Mouse (Mus musculus): ENCODE measurements at regions not wholly inside any gene's neighbourhood (a gene's known extent, or its start where the extent isn't known, plus 50 kb on each side); places are given as distances from the start of the nearest gene placed in this dataset.
"Not testable (repeated sequence)": the region's sequence is repeated elsewhere in the genome, so short reads cannot be mapped to it uniquely, and the experiment has no call there.

DNA sequence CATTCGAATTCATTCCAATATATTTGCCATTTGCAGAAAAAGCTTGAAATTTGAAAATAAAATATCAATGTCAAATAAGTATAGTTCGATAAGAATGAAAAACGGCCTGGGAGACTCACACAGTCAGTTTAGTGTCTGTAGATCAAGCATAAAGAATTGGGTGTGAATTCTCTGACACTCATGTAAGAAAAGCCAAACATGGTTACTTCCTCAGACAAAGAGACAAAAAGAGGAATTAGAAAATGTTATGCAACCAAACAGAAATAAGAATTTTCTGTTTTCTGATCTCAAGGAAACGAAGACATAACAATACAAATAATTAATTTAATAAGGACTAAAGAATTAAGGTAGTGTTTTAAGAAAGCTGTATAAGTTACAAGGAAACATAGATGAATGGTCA, 113.7 kb upstream of the Egfr start:
- no peak for DNase-seq (ENCODE audit: inconsistent ontology term)

DNA sequence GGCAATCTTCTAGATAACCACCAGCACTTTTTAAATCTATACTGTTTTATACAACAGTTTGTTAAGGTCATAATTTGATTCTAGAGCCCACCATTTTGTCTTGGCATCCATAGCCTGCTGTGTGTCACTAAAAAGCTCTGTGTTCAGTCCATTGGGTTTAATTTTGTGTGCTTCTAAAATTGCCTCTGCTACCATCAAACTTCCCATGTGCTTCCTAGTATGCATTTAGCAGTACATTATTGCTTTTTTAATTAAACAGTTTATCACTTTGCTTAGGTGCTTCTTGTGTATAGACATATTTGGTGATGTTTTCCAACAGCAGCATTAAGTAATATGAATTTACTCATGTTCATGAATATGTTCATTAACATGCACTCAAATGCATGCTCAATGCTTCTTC, 102.4 kb upstream of the Egfr start:
- DNase-seq (ENCODE audit: inconsistent ontology term): no peak

DNA sequence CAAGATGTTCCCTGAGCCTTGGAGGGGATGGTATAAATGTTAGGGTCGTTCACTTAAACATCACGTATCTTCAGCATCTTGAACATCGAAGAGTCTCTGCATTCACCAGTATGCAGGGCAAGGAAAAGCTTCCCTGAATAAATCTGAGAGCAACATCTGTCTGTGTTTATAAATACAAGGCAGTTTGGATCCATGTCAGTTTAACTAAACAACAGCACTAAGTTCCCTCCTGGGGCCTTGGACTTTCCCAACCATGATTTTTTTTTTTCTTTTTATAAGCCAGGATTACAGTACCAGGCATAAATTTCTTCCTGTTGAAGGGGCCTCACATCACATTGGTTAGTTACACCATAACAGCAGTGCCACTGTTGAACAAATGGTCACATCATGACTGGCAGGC, 88.2 kb upstream of the Egfr start:
- DNase-seq (ENCODE audit: inconsistent ontology term): no peak

DNA sequence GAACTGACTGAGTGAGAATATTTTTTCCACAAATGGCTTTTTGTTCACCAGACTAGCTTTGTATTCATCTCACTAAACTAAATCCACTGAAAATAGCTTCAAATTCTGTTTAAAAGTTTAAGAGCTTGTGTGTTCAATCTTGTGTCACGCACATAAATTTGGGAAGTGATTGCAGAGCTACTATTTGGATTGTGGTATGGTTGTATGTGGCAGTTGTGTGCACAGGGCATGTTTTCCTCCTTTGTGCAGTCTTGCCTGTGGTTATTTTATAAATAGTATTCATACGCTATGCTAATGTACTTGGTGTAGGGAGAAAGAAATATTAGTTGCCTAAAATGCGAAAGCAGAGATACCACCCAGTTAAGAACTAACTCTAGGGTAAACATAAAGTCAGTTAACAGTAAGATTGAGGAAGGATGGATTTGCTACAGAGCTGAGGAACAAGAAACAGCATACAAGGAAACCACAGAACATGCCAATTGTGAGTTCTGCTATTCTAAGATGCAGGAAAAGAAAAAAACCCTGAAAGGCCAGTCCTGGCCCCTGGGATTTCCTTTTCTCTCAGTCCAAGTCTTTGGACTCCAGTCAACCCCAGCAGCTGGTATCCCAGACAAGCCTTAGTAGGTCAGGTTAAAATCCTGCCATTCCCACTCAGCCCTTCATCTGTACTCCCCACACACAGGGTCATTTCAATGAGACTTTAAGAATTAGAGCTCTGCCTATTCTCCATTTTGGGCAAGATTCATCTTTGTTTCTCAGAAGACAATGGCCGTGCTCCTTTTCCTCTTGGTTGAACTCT, 82.4 kb upstream of the Egfr start:
- DNase-seq (ENCODE audit: inconsistent ontology term): no peak

DNA sequence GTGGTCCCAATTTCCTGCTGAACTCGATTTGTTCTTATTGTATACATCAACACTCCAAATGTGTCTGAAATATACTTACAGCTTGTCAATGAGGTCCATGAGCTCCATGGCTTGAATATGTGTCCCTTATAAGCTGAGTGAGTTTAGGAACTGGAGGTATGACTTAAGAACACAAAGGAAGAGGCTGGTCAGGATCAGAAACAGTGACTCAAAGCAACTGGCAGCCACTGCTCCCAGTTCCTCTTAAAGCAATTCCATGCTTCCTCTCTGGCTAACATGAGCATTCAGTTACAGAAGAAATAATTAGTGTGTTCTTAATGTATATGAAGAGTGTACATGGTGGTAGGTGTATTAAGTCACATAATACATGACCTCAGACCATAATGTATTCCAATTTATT, 81.7 kb upstream of the Egfr start:
- no peak for DNase-seq (ENCODE audit: inconsistent ontology term)

DNA sequence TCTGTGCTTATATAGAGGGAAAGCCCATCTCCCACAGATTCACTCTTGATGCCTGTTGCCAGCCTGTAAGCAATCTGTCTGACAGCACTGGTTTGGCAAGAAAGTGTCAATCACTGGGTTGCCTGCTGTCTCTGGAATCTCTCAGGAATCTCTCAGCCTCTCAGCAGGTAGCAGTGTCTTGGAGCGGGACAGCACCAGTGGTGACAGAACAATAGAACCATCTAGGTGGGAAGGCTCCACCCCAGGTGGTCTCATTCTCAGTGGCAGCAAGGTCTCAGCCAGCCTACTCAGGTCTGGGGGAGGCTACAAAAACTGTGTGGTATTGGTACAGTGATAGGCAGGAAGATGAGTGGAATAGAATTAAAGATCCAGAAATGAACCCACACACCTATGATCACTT, 76.1 kb upstream of the Egfr start:
- not testable (repeated sequence) for DNase-seq (ENCODE audit: inconsistent ontology term)

DNA sequence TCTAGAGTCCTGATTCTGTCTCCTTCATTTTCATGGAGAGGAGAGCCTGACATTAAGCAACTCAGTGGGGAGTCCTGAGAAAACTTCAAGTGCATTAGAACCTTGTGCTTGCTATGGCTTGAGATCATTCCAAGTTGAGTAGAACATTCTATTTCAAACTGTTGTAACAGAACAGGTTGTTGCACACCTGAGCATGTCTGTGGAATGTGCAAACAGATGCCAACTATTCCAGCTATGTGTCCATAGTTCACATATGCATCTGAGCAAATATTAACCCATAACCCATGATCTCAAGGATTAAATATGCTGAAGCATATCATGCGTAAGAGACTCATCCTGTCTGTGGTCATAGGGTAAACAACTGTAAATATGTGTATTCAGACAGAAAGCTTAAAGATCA, 68.5 kb upstream of the Egfr start:
- DNase-seq (ENCODE audit: inconsistent ontology term): no peak

DNA sequence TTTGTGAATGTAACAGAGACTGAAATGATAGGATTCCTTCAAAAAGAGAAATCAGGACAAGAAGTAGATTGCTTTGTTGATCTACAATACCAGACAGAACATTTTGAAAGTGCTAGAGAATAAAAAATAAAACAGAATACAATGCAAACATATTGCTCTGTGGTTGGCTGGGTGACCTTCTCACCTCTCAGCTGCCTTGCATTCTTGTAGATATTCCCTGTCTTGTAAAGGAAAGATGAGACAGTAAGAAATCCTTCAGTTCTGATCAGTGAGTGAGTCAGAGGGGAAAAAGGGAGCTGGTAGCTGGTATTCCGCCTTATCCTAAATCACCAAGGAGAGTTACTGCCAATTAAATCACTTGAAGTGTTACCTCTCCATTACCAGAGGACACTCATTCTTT, 56.4 kb upstream of the Egfr start:
- DNase-seq (ENCODE audit: inconsistent ontology term): peak; percentile 56

DNA sequence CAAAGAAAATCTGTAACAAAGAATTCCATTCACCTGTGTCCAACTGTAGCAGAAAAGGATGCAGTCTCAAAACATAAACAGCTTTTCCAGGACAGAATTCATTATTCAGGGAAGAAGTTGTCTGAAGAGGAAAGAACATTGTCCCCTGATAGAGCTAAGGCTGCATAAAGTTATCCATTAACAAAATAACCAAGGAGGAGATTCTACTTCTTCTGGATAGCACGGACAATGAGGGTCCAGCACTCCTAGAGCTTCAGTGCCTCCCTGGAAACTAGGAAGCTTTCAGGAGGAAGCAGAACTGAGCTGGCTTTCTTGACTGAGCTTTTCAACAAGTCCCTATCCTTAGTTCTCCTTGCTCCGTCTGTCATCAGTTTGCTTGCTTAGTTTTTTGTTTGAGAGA, 55.2 kb upstream of the Egfr start:
- no peak for DNase-seq (ENCODE audit: inconsistent ontology term)

DNA sequence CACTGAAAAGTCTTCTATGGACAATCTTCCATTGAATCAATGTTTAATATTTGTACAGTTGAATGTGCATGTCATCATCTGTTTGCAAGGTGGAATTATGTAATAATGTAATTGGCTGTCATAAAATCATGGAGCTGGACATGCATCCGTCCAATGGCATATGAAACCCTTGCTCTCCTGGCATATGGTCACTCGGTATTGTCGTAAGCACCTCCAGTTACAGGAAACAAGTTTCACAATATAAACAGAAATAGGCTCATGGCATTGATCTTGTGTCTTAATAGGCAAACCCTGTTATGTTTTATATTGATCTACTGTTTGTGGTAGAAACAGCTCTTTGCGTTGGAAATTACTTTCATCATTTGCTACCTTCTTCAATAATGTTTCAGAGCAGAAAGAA, 50.2 kb upstream of the Egfr start:
- no peak for DNase-seq (ENCODE audit: inconsistent ontology term)

Measured in Muller cell, postnatal 12 days (primary cell).